Mouse (Mus musculus) lung, embryonic 14.5 days (tissue): ENCODE measurements around the gene Amt. TPM values are rescaled to one million over a fixed set of nuclear protein-coding genes. Genes with fewer than 3 reads are reported as not detected.
"Not testable (repeated sequence)": the region's sequence is repeated elsewhere in the genome, so short reads cannot be mapped to it uniquely, and the experiment has no call there.

Source experiments
- ATAC-seq: fragments of 200-750 bp; cut with Nextera tagmentation; 2 replicates; pipeline ENCODE4 v1.8.0; 2017; ENCODE audit warnings: mild to moderate bottlenecking, moderate TSS enrichment, moderate library complexity; ENCODE audit not compliant: insufficient read depth
- DNase-seq: peaks from one replicate; pipeline ENCODE4 v3.0.0-alpha.2; 2015
- H3K27ac ChIP-seq: fragments of 300-500 bp; sonication (generic); 2 replicates; pipeline ENCODE4 v1.5.1; 2014; ENCODE audit warnings: low read depth, mild to moderate bottlenecking, moderate library complexity
- H3K27me3 ChIP-seq: fragments of 300-500 bp; sonication (generic); 2 replicates; pipeline ENCODE4 v1.6.1; 2014; ENCODE audit warnings: low read length, control low read depth; ENCODE audit not compliant: insufficient read depth
- H3K36me3 ChIP-seq: fragments of 300-500 bp; sonication (generic); 2 replicates; pipeline ENCODE4 v1.6.1; 2014; ENCODE audit warnings: control low read depth; ENCODE audit not compliant: insufficient read depth
- H3K4me1 ChIP-seq: fragments of 300-500 bp; sonication (generic); 2 replicates; pipeline ENCODE4 v1.6.1; 2014; ENCODE audit warnings: antibody characterized with exemption, control low read depth; ENCODE audit not compliant: insufficient read depth
- H3K4me2 ChIP-seq: fragments of 300-500 bp; sonication (generic); 2 replicates; pipeline ENCODE4 v1.6.1; 2014; ENCODE audit warnings: mild to moderate bottlenecking
- H3K4me3 ChIP-seq: fragments of 300-500 bp; sonication (generic); 2 replicates; pipeline ENCODE4 v1.5.1; 2014; ENCODE audit warnings: low read depth, low read length
- H3K9ac ChIP-seq: fragments of 300-500 bp; sonication (generic); 2 replicates; pipeline ENCODE4 v1.6.1; 2014
- H3K9me3 ChIP-seq: fragments of 300-500 bp; sonication (generic); 2 replicates; pipeline ENCODE4 v1.6.1; 2016; ENCODE audit warnings: low read depth, low read length, control low read depth
- CTCF ChIP-seq: IDR thresholded peaks from 2 replicates; pipeline ENCODE4 v1.5.1; 2016; ENCODE audit warnings: antibody characterized with exemption, low read depth
- WGBS: fragments of 180-500 bp; shearing (Covaris S2); extraction: QIAGEN DNeasy Blood & Tissue Kit; methylation state at CpG from one replicate; pipeline ENCODE4 v1.1.7; 2014; 5-methylcytosine and 5-hydroxymethylcytosine counted together
- polyA plus RNA-seq: library from polyadenylated mRNA; unstranded; fragments of >200 nt; fragmentation: Nextera tagmentation; extraction: Ambion mirVana; gene quantifications from 2 replicates; pipeline ENCODE4 v1.2.1, GENCODE M21; 2014

Gene Amt
- polyA plus RNA-seq, 1 experiment from 2014 or later = 20.9 TPM

DNA sequence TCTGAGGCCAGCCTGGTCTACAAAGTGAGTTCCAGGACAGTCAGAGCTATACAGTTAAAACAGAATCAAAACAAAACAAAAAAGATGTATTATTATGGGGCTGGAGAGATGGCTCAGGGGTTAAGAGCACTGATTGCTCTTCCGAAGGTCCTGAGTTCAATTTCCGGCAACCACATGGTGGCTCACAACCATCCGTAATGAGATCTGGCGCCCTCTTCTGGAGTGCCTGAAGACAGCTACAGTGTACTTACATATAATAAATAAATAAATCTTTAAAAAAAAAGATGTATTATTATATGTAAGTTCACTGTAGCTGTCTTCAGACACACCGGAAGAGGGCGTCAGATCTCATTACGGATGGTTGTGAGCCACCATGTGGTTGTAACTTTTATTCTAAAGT is 25.4 kb downstream of the Amt start:
- H3K4me1 ChIP-seq, DNase-seq, H3K27me3 ChIP-seq, H3K4me2 ChIP-seq, ATAC-seq, H3K9me3 ChIP-seq, H3K27ac ChIP-seq, H3K4me3 ChIP-seq, H3K9ac ChIP-seq: not testable (repeated sequence)
- TF ChIP-seq CTCF = 0 out of 2 replicates have a peak, but pooled peaks have one; percentile 7
- WGBS = 91% methylated on average over 7 of the region's 7 CpGs
- peaks cover 32% of the 10 kb centered on the region for H3K36me3 ChIP-seq

DNA sequence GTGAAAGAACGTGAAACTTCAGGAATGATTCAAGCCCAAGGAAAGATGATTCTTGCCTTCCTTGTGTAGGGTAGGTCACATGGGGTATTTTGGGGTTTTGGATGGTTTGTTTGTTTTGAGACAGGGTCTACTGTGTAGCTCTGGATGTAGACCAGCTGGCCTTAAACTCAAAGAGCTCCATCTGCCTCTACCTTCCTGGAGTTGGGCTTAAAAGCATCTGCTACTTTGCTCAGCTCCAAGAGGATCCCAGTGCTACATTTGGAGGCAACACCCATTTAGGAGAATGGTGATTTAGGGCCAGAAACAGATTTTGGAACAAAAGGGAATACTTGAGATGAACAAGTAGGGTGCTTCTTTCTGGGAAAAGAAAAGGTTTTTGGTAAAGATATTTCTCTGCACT is 28.1 kb downstream of the Amt start:
- Histone ChIP-seq H3K27me3 (no peaks in the 10 kb centered on the region), H3K36me3 (peaks cover 45% of the 10 kb centered on the region), H3K4me1 (no peaks in the 10 kb centered on the region), H3K27ac (no peak overlapping the region), H3K9me3 (no peaks in the 10 kb centered on the region), H3K9ac (no peak overlapping the region), H3K4me3 (no peak overlapping the region), H3K4me2 (no peak overlapping the region)
- no peak for ATAC-seq
- TF ChIP-seq CTCF = no peak
- 86% methylated on average over 1 of the region's 1 CpGs for WGBS
- DNase-seq = no peak

DNA sequence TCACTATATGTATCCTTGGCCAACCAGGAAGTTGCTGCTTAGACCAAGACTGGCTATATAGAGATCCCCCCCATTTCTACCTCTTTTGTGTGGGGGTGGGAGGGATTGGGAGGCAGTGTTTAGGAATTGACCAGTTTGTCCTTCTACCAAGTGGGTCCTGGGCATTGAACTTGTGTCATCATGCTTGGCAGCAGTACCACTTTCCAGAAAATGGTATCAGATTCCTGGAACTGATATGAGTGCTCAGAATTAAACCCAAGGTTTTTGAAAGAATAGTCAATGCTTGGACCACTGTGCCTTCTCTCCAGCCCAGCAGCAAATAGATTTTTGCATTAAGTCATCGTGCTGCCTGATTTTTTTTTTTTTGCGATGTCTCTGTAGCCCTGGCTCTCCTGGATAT is 29.2 kb downstream of the Amt start:
- no peak for TF ChIP-seq CTCF
- H3K9ac ChIP-seq = no peak overlapping the region
- H3K4me2 ChIP-seq = no peak overlapping the region
- H3K4me1 ChIP-seq = no peaks in the 10 kb centered on the region
- H3K9me3 ChIP-seq = no peaks in the 10 kb centered on the region
- ATAC-seq (no peak), DNase-seq (no peak)
- H3K36me3 ChIP-seq = peaks cover 49% of the 10 kb centered on the region
- H3K27me3 ChIP-seq = no peaks in the 10 kb centered on the region
- no peak overlapping the region for H3K4me3 ChIP-seq
- 97% methylated on average over 2 of the region's 2 CpGs for WGBS
- H3K27ac ChIP-seq = no peak overlapping the region

DNA sequence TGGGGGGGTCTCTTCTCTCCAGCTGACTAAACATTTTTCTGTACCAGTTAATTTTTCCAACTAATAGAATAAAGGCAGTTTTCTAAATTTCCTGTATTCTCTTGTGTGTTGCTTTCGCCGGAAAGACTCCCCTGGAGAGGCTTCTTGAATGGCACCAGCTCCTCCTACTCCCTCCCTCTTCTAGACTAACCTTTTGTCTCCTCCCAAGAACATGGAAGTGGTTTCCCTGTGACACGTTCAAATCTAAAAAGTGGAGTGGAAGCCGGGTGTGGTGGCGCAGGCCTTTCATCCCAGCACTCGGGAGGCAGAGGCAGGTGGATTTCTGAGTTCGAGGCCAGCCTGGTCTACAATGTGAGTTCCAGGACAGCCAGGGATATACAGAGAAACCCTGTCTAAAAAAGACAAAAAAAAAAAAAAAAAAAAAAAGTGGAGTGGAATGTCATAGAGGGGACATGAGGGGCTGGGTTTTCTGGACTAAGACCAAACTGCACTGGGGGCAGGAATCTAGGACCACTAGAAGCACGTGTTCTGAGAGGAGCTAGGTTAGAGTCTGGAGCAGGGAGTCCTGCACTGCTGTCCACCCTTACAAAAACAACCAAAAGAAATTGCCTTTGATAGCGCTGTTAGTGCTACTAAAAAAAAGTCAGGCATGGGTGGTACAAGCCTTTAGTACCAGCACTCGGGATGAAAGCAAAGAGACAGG is 41.3 kb downstream of the Amt start:
- peak overlapping the region; percentile 81; the same call in 1 of the 2 replicates for H3K4me3 ChIP-seq
- no peak for ATAC-seq
- H3K27ac ChIP-seq = peak overlapping the region; percentile 96
- peaks cover 3% of the 10 kb centered on the region for H3K4me1 ChIP-seq
- peaks cover 51% of the 10 kb centered on the region for H3K36me3 ChIP-seq
- 67% methylated on average over 10 of the region's 10 CpGs for WGBS
- no peak overlapping the region for H3K9ac ChIP-seq
- no peaks in the 10 kb centered on the region for H3K27me3 ChIP-seq
- TF ChIP-seq CTCF = no peak
- H3K4me2 ChIP-seq = peak overlapping the region; percentile 85
- DNase-seq = no peak
- no peaks in the 10 kb centered on the region for H3K9me3 ChIP-seq

DNA sequence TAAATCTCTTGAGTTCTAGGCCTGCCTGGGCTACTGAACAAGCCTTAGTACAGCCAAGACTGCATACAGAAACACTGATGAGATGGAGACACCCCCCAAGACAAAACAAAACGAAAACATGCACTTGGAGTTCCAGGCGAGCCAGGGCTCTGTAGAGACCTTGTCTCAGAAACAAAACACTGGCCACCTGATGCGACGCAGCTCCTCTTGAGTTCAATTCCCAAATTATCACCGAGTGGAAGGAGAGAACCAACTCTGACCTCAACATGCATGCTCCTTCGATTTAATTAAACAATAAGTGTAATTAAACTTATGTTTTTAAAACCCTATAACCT is 41.9 kb downstream of the Amt start:
- H3K9ac ChIP-seq = peak overlapping the region; percentile 87
- 30% methylated on average over 6 of the region's 6 CpGs for WGBS

DNA sequence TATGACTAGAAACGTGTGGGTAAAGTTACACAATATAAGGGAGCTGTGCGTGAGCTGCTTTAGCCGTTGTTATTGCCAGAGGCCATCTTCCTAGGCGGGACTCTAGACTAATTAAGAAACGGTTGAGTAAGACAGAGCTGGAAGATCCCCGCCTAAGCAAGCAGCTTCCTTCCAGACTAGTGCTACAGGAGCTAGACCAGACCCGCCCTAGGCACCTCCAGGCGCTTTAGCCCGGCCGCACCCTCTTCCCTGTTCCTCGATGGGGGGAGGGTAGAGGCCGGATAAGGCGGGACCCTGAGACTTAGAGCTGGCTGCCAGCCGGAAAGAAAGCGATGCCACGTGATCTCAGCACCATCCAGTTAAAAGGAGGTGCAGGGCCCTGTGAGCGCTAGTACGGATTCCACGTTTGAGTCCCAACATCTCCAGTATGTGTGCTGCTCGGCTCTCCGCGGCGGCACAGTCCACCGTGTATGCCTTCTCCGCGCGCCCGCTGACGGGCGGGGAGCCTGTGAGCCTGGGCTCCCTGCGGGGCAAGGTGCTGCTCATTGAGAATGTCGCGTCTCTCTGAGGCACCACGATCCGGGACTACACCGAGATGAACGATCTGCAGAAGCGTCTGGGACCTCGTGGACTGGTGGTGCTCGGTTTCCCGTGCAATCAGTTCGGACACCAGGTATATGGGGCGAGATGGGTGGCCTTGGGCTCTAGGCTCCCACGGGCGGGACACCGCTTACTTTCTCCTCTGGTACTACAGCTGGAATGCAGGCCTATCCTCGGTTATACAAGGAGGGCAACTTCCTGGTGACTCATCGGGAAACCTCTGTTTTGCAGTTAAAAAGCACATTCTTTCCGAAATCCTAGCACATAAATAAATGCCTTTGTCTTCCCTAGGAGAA is 42.5 kb downstream of the Amt start, which contains the start of gene Gpx1:
Gene Gpx1 (plus strand): TSS at position 18 of the 896 bp plus-strand sequence.
- WGBS = under 1% methylated on average over 49 of the region's 49 CpGs
- Histone ChIP-seq H3K4me2 (peak within 1 kb of the TSS; percentile 85), H3K27ac (peak within 1 kb of the TSS; percentile 96), H3K9ac (peak within 1 kb of the TSS; percentile 87), H3K4me3 (peak within 1 kb of the TSS; percentile 81), H3K36me3 (peaks cover 40% of the 10 kb centered on the region), H3K4me1 (peaks cover 3% of the 10 kb centered on the region), H3K9me3 (no peaks in the 10 kb centered on the region), H3K27me3 (no peaks in the 10 kb centered on the region)
- DNase-seq (peak; percentile 97), ATAC-seq (peak; percentile 97)
- no peak for TF ChIP-seq CTCF

More for the DNA sequence above, 41.9 kb downstream of the Amt start:
- H3K27me3 ChIP-seq = no peaks in the 10 kb centered on the region
- peaks cover 46% of the 10 kb centered on the region for H3K36me3 ChIP-seq
- H3K4me2 ChIP-seq = peak overlapping the region; percentile 85
- H3K4me1 ChIP-seq = peaks cover 3% of the 10 kb centered on the region
- DNase-seq (no peak), ATAC-seq (peak; percentile 13)
- TF ChIP-seq CTCF = no peak
- no peaks in the 10 kb centered on the region for H3K9me3 ChIP-seq
- H3K27ac ChIP-seq = peak overlapping the region; percentile 96
- peak overlapping the region; percentile 81 for H3K4me3 ChIP-seq

DNA sequence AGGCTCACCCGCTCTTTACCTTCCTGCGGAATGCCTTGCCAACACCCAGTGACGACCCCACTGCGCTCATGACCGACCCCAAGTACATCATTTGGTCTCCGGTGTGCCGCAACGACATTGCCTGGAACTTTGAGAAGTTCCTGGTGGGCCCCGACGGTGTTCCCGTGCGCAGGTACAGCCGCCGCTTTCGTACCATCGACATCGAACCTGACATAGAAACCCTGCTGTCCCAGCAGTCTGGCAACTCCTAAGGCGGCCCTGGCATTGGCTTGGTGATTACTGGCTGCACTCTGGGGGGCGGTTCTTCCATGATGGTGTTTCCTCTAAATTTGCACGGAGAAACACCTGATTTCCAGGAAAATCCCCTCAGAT is 43.2 kb downstream of the Amt start:
- WGBS = 8% methylated on average over 20 of the region's 20 CpGs
- ATAC-seq (no peak), DNase-seq (peak; percentile 27)
- no peak for TF ChIP-seq CTCF
- Histone ChIP-seq H3K27ac (peak overlapping the region; percentile 96), H3K4me1 (peaks cover 3% of the 10 kb centered on the region), H3K9me3 (no peaks in the 10 kb centered on the region), H3K27me3 (no peaks in the 10 kb centered on the region), H3K36me3 (peaks cover 32% of the 10 kb centered on the region), H3K4me3 (peak overlapping the region; percentile 81), H3K9ac (peak overlapping the region; percentile 87), H3K4me2 (peak overlapping the region; percentile 85)
